Mouse (Mus musculus) forebrain, embryonic 14.5 days (tissue): ENCODE results near the gene Pole3. TPM values are rescaled to one million over a fixed set of nuclear protein-coding genes. Genes with fewer than 3 reads are reported as not detected.

ENCODE experiments used
- ATAC-seq: fragments of 200-750 bp; cut with Nextera tagmentation; 2 replicates; pipeline ENCODE4 v1.8.0; 2017; ENCODE audit warnings: mild to moderate bottlenecking, moderate library complexity
- DNase-seq: peaks from one replicate; pipeline ENCODE4 v3.0.0-alpha.2; 2015; ENCODE audit warnings: low spot score
- H3K27ac ChIP-seq: fragments of 300-500 bp; sonication (generic); 2 replicates; pipeline ENCODE4 v1.5.1; 2014; ENCODE audit warnings: low read depth, mild to moderate bottlenecking, control low read depth, low read length, moderate library complexity
- H3K27me3 ChIP-seq: fragments of 300-500 bp; sonication (generic); replicated peaks from 2 replicates; pipeline ENCODE4 v1.6.1; 2014; ENCODE audit warnings: low read length, control low read depth, mixed read lengths; ENCODE audit not compliant: control insufficient read depth, insufficient read depth
- H3K36me3 ChIP-seq: fragments of 300-500 bp; sonication (generic); 2 replicates; pipeline ENCODE4 v1.6.1; 2014; ENCODE audit warnings: low read length, control low read depth; ENCODE audit not compliant: control insufficient read depth, insufficient read depth
- H3K4me1 ChIP-seq: fragments of 300-500 bp; sonication (generic); 2 replicates; pipeline ENCODE4 v1.6.1; 2014; ENCODE audit warnings: antibody characterized with exemption, low read length, control low read depth; ENCODE audit not compliant: control insufficient read depth, insufficient read depth
- H3K4me2 ChIP-seq: fragments of 300-500 bp; sonication (generic); 2 replicates; pipeline ENCODE4 v1.6.1; 2014; ENCODE audit warnings: mild to moderate bottlenecking, control low read depth, low read length
- H3K4me3 ChIP-seq: fragments of 300-500 bp; sonication (generic); 2 replicates; pipeline ENCODE4 v1.5.1; 2014; ENCODE audit warnings: low read depth, low read length, control low read depth
- H3K9ac ChIP-seq: fragments of 300-500 bp; sonication (generic); 2 replicates; pipeline ENCODE4 v1.6.1; 2014; ENCODE audit warnings: mild to moderate bottlenecking, low read length, control low read depth, moderate library complexity
- H3K9me3 ChIP-seq: fragments of 300-500 bp; sonication (generic); replicated peaks from 2 replicates; pipeline ENCODE4 v1.6.1; 2016; ENCODE audit warnings: low read length, control low read depth, mixed read lengths; ENCODE audit not compliant: control insufficient read depth
- WGBS: fragments of 180-500 bp; shearing (Covaris S2); extraction: QIAGEN DNeasy Blood & Tissue Kit; methylation state at CpG from one replicate; pipeline ENCODE4 v1.1.7; 2014; 5-methylcytosine and 5-hydroxymethylcytosine counted together
- polyA plus RNA-seq: library from polyadenylated mRNA; unstranded; fragments of >200 nt; fragmentation: Nextera tagmentation; extraction: Ambion mirVana; gene quantifications from 2 replicates; pipeline ENCODE4 v1.2.1, GENCODE M21; 2014

The Pole3 gene
- polyA plus RNA-seq, 1 experiment from 2014 or later, result 80.3 TPM

GRCm38 (mm10) chr4:62525489-62525811, 582 bp upstream of the Pole3 start:
- peak overlapping the region; percentile 67 for H3K4me3 ChIP-seq
- ATAC-seq (no peak), DNase-seq (no peak)
- peak overlapping the region; percentile 89 for H3K4me2 ChIP-seq
- peaks cover 10% of the 10 kb centered on the region for H3K36me3 ChIP-seq
- peaks cover 7% of the 10 kb centered on the region for H3K4me1 ChIP-seq
- H3K9me3 ChIP-seq, result no peaks in the 10 kb centered on the region
- H3K27me3 ChIP-seq, result no peaks in the 10 kb centered on the region
- peak overlapping the region; percentile 43; the same call in 1 of the 2 replicates for H3K9ac ChIP-seq
- WGBS, result 1% methylated on average over 10 of the region's 10 CpGs
- no peak overlapping the region for H3K27ac ChIP-seq

GRCm38 (mm10) chr4:62520892-62521400, 3.9 kb downstream of the Pole3 start:
- peaks cover 10% of the 10 kb centered on the region for H3K36me3 ChIP-seq
- WGBS, result 91% methylated on average over 2 of the region's 2 CpGs
- H3K27me3 ChIP-seq, result no peaks in the 10 kb centered on the region
- no peak overlapping the region for H3K4me3 ChIP-seq
- DNase-seq (no peak), ATAC-seq (no peak)
- H3K9me3 ChIP-seq, result no peaks in the 10 kb centered on the region
- no peak overlapping the region for H3K4me2 ChIP-seq
- no peak overlapping the region for H3K27ac ChIP-seq
- no peak overlapping the region for H3K9ac ChIP-seq
- peaks cover 16% of the 10 kb centered on the region for H3K4me1 ChIP-seq

- Histone ChIP-seq H3K9ac (peak within 1 kb of the TSS; percentile 78), H3K4me1 (peaks cover 16% of the 10 kb centered on the region), H3K27ac (peak within 1 kb of the TSS; percentile 72), H3K36me3 (peaks cover 10% of the 10 kb centered on the region), H3K27me3 (no peaks in the 10 kb centered on the region), H3K9me3 (no peaks in the 10 kb centered on the region), H3K4me3 (peak within 1 kb of the TSS; percentile 67), H3K4me2 (peak within 1 kb of the TSS; percentile 70)
- WGBS, result under 1% methylated on average over 30 of the region's 37 CpGs
- DNase-seq (peak; percentile 87), ATAC-seq (peak; percentile 91)
Observed at GRCm38 (mm10) chr4:62519849-62520233, 5.0 kb downstream of the Pole3 start, which contains the start of gene Alad. Gene Alad (minus strand): TSS chr4:62519918.

GRCm38 (mm10) chr4:62519122-62519848, 5.6 kb downstream of the Pole3 start:
- Histone ChIP-seq H3K9me3 (no peaks in the 10 kb centered on the region), H3K4me2 (peak overlapping the region; percentile 70), H3K27ac (peak overlapping the region; percentile 72), H3K4me1 (peaks cover 13% of the 10 kb centered on the region), H3K4me3 (peak overlapping the region; percentile 67), H3K9ac (peak overlapping the region; percentile 78), H3K27me3 (no peaks in the 10 kb centered on the region), H3K36me3 (peaks cover 10% of the 10 kb centered on the region)
- peak; percentile 78 for ATAC-seq
- WGBS, result 2% methylated on average over 26 of the region's 26 CpGs
- no peak for DNase-seq

- H3K9me3 ChIP-seq, result no peaks in the 10 kb centered on the region
Observed at GRCm38 (mm10) chr4:62518416-62519121, 6.3 kb downstream of the Pole3 start.

GRCm38 (mm10) chr4:62517538-62518415, 7.1 kb downstream of the Pole3 start:
- 79% methylated on average over 10 of the region's 10 CpGs for WGBS
- no peak overlapping the region for H3K27ac ChIP-seq
- ATAC-seq, result no peak
- H3K27me3 ChIP-seq, result no peaks in the 10 kb centered on the region
- H3K36me3 ChIP-seq, result peaks cover 18% of the 10 kb centered on the region
- no peak overlapping the region for H3K4me3 ChIP-seq
- DNase-seq, result no peak
- H3K4me2 ChIP-seq, result peak overlapping the region; percentile 70; the same call in 1 of the 2 replicates
- H3K4me1 ChIP-seq, result peaks cover 9% of the 10 kb centered on the region
- no peaks in the 10 kb centered on the region for H3K9me3 ChIP-seq
- no peak overlapping the region for H3K9ac ChIP-seq

More at GRCm38 (mm10) chr4:62518416-62519121, 6.3 kb downstream of the Pole3 start:
- Histone ChIP-seq H3K4me3 (peak overlapping the region; percentile 67), H3K4me1 (peaks cover 9% of the 10 kb centered on the region), H3K4me2 (peak overlapping the region; percentile 70), H3K27ac (no peak overlapping the region), H3K36me3 (peaks cover 12% of the 10 kb centered on the region), H3K27me3 (no peaks in the 10 kb centered on the region), H3K9ac (peak overlapping the region; percentile 78)
- DNase-seq (no peak), ATAC-seq (no peak)
- WGBS, result 51% methylated on average over 13 of the region's 13 CpGs

- DNase-seq, result no peak
- H3K27ac ChIP-seq, result no peak overlapping the region
- H3K9ac ChIP-seq, result no peak overlapping the region
- H3K4me3 ChIP-seq, result no peak overlapping the region
- H3K4me2 ChIP-seq, result no peak overlapping the region
- H3K36me3 ChIP-seq, result peaks cover 19% of the 10 kb centered on the region
- WGBS, result 93% methylated on average over 8 of the region's 8 CpGs
- no peaks in the 10 kb centered on the region for H3K27me3 ChIP-seq
- no peaks in the 10 kb centered on the region for H3K9me3 ChIP-seq
- ATAC-seq, result no peak
- peaks cover 9% of the 10 kb centered on the region for H3K4me1 ChIP-seq
Observed at GRCm38 (mm10) chr4:62517046-62517445, 7.8 kb downstream of the Pole3 start.

- H3K4me3 ChIP-seq, result no peak overlapping the region
- H3K27me3 ChIP-seq, result no peaks in the 10 kb centered on the region
- DNase-seq (no peak), ATAC-seq (no peak)
- 87% methylated on average over 1 of the region's 1 CpGs for WGBS
- peaks cover 9% of the 10 kb centered on the region for H3K4me1 ChIP-seq
- peaks cover 24% of the 10 kb centered on the region for H3K36me3 ChIP-seq
- H3K9me3 ChIP-seq, result no peaks in the 10 kb centered on the region
- no peak overlapping the region for H3K27ac ChIP-seq
- H3K4me2 ChIP-seq, result no peak overlapping the region
- H3K9ac ChIP-seq, result no peak overlapping the region
Observed at GRCm38 (mm10) chr4:62516579-62516978, 8.3 kb downstream of the Pole3 start.
